Mouse (Mus musculus) kidney, adult 2 months (tissue): Measurements from ENCODE around the gene Ugt1a5. TPM values are rescaled to one million over a fixed set of nuclear protein-coding genes. Genes with fewer than 3 reads are reported as not detected.

ENCODE experiments used
- DNase-seq: peaks from one replicate; pipeline ENCODE4 v3.0.0; 2021
- H3K27ac ChIP-seq: fragments of 200-500 bp; 2 replicates; pipeline ENCODE4 v1.5.1; 2012; ENCODE audit warnings: low read depth, low read length, control low read depth, inconsistent platforms; ENCODE audit not compliant: insufficient read depth
- H3K27me3 ChIP-seq: fragments of 200-500 bp; replicated peaks from 2 replicates; pipeline ENCODE4 v1.6.1; 2012; ENCODE audit warnings: mild to moderate bottlenecking, moderate library complexity, low read length, inconsistent platforms; ENCODE audit not compliant: control insufficient read depth, insufficient read depth
- H3K36me3 ChIP-seq: fragments of 200-500 bp; 2 replicates; pipeline ENCODE4 v1.6.1; 2012; ENCODE audit warnings: mild to moderate bottlenecking, moderate library complexity, low read length, inconsistent platforms; ENCODE audit not compliant: control insufficient read depth, insufficient read depth
- H3K4me1 ChIP-seq: fragments of 200-500 bp; 2 replicates; pipeline ENCODE4 v1.6.1; 2011; ENCODE audit warnings: low read length; ENCODE audit not compliant: control insufficient read depth, insufficient read depth
- H3K4me3 ChIP-seq: fragments of 200-500 bp; 2 replicates; pipeline ENCODE4 v1.5.1; 2011; ENCODE audit warnings: mild to moderate bottlenecking, low read depth, low read length, control low read depth; ENCODE audit not compliant: insufficient read depth
- CTCF ChIP-seq: fragments of 200-500 bp; conservative IDR thresholded peaks from 2 replicates; pipeline ENCODE4 v1.5.1; 2011; ENCODE audit warnings: low read depth, mild to moderate bottlenecking, control low read depth, low read length, moderate library complexity, mixed read lengths; ENCODE audit not compliant: insufficient read depth, insufficient read length
- POLR2A ChIP-seq: fragments of 200-500 bp; IDR thresholded peaks from one replicate; pipeline ENCODE4 v1.6.1; 2011; ENCODE audit warnings: low read depth, low read length, control low read depth
- WGBS: fragments of 180-500 bp; shearing (Covaris S2); methylation state at CpG from one replicate; pipeline ENCODE4 v1.1.7; 2018; 5-methylcytosine and 5-hydroxymethylcytosine counted together
- polyA plus RNA-seq: library from polyadenylated mRNA; depleted of rRNA; stranded (reverse); fragments of >200 nt; gene quantifications from 2 replicates; pipeline ENCODE4 v1.2.3, GENCODE M21; 2012

Gene Ugt1a5
- polyA plus RNA-seq, 1 experiment: 0.59 TPM

DNA sequence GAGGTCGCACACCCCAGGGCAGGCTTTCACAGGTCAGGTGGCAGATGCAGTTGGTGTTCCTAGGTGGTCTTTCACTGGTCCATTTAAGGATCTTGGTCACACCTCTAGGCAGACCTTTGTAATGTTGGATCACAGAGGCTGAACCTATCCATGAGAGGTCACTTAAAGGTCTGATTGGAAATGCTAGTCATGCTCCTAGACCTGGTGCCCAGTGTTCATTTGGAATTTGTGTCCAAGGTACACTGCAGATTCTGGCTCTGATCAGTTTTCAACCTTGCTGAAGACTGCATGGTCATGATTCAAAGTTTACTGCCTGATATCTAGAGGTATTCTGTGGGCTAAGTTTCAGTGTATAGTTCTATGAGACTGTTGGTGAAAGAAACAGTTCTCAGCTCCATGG is 13.8 kb downstream of the Ugt1a5 start:
- no peaks in the 10 kb centered on the region for H3K27me3 ChIP-seq
- H3K27ac ChIP-seq: no peak overlapping the region
- WGBS: 92% methylated on average over 1 of the region's 1 CpGs
- H3K4me3 ChIP-seq: no peak overlapping the region
- TF ChIP-seq POLR2A (no peak), CTCF (no peak)
- no peaks in the 10 kb centered on the region for H3K4me1 ChIP-seq
- H3K36me3 ChIP-seq: no peaks in the 10 kb centered on the region
- peak; percentile 62 for DNase-seq

DNA sequence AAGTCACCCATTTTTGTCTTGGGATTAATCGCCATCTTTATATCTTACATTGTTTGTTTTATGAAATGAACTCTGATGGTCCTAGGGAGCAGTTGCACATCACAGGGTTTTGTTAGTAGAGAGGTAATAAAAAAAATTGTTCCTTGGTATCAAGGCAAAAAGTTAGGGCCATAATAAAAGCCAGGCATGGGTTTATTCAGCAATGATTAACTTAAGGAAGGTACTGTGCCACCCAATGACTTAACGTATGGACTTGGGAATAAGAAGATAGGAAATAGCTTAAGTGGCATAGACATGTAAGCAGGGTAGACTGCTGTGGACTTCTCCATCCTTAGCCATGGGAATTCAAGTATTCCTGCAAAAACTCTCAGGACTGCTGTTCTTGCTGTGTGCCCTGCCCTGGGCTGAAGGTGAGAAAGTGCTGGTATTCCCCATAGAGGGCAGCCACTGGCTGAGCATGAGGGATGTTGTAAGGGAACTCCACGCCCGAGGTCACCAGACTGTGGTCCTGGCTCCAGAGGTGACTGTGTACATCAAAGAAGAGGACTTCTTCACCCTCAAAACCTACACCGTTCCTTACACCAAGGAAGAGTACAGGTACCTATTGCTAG is 20.6 kb downstream of the Ugt1a5 start:
- no peak for TF ChIP-seq POLR2A
- no peak for TF ChIP-seq CTCF
- Histone ChIP-seq H3K4me1 (peaks cover 5% of the 10 kb centered on the region; the same call in 1 of the 2 replicates), H3K27ac (no peak overlapping the region), H3K36me3 (no peaks in the 10 kb centered on the region), H3K27me3 (no peaks in the 10 kb centered on the region), H3K4me3 (no peak overlapping the region)
- DNase-seq: no peak
- WGBS: 87% methylated on average over 5 of the region's 5 CpGs

DNA sequence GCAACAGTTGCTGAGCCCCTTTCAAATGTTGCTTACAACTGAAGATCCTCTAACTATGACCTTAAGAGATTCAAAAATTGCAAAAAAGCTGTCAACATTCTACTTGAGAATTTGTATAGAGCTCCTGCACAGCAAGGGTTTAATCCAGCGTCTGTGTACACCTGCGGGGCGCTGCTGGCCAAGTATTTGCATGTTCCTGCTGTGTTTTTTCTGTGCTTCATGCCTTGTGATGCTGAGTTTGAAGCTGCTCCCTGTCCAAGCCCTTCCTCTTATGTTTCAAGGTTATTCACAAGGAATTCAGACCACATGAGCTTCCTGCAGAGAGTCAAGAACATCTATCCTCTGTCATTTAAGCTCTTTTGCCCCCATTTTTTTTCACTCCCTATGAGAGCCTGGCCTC is 26.3 kb downstream of the Ugt1a5 start:
- DNase-seq: no peak
- Histone ChIP-seq H3K4me3 (no peak overlapping the region), H3K4me1 (peaks cover 22% of the 10 kb centered on the region), H3K36me3 (no peaks in the 10 kb centered on the region), H3K27ac (no peak overlapping the region), H3K27me3 (no peaks in the 10 kb centered on the region)
- TF ChIP-seq CTCF: no peak
- WGBS: 84% methylated on average over 3 of the region's 3 CpGs

DNA sequence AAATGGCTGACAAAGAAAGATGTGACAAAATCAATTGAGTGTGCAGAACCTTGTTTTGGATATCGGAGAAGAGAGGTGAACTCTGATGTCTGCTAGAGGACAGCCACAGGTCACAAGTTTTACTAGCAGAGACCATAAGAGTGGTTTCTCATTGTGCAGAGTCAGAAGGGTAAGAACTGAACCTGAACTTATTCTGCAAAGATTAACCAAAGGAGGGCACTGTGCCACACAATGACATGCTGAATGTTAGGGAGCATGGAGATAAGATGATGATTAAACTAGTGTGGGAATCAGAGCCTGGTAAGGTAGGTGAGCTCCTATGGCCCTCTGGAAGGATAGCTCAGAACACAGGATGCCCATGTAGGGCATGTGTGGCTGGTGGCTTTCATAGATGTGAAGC is 29.9 kb downstream of the Ugt1a5 start:
- no peak overlapping the region for H3K4me3 ChIP-seq
- WGBS: 44% methylated on average over 1 of the region's 1 CpGs
- H3K27me3 ChIP-seq: no peaks in the 10 kb centered on the region
- TF ChIP-seq POLR2A: no peak
- no peak for TF ChIP-seq CTCF
- H3K27ac ChIP-seq: no peak overlapping the region
- H3K36me3 ChIP-seq: no peaks in the 10 kb centered on the region
- H3K4me1 ChIP-seq: peaks cover 30% of the 10 kb centered on the region
- DNase-seq: peak; percentile 94

DNA sequence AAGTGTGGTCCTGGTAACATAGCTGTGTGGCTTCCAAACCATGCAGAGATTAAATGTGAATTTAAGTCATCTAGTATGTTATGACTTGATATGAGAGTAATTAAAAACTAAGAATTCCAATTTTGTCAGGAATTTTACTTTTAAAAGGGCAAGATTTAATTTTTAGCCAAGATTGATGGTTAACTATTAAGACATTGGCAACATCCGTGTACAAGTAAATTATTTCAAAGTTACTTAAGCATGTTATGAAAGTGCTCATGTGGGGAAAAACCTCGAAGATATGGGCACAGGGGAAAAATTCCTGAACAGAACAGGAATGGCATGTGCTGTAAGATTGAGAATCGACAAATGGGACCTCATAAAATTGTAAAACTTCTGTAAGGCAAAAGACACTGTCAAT is 31.6 kb downstream of the Ugt1a5 start:
- 25% methylated on average over 3 of the region's 3 CpGs for WGBS

DNA sequence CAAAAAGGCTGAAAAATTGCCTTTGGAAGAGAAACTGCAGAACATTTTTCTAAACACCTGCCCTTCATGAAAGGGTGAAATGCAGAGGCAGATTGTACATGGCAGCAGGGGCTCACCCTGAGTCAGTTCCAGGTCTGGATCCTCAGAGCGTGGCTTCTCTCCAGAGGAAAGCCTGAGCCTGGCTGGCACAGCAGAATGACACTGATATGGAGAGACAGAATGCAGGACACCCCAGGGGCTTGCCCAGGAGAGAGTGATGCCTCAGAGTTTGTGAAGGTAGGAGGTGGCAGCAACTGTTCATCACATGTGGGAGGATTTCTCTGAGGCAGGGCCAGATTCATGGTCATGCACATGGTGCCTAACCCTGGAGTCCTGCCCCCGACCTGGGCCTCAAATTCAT is 34.2 kb downstream of the Ugt1a5 start:
- no peak for DNase-seq
- H3K4me3 ChIP-seq: no peak overlapping the region
- H3K27me3 ChIP-seq: no peaks in the 10 kb centered on the region
- no peak overlapping the region for H3K27ac ChIP-seq
- TF ChIP-seq CTCF: no peak
- no peak for TF ChIP-seq POLR2A
- H3K4me1 ChIP-seq: peaks cover 23% of the 10 kb centered on the region
- 54% methylated on average over 2 of the region's 2 CpGs for WGBS
- no peaks in the 10 kb centered on the region for H3K36me3 ChIP-seq

More for the DNA sequence above, 31.6 kb downstream of the Ugt1a5 start:
- Histone ChIP-seq H3K27me3 (no peaks in the 10 kb centered on the region), H3K4me3 (no peak overlapping the region), H3K36me3 (no peaks in the 10 kb centered on the region), H3K27ac (peak overlapping the region; percentile 58; the same call in 1 of the 2 replicates), H3K4me1 (peaks cover 23% of the 10 kb centered on the region)
- peak; percentile 62 for DNase-seq
- TF ChIP-seq CTCF: no peak
- no peak for TF ChIP-seq POLR2A

DNA sequence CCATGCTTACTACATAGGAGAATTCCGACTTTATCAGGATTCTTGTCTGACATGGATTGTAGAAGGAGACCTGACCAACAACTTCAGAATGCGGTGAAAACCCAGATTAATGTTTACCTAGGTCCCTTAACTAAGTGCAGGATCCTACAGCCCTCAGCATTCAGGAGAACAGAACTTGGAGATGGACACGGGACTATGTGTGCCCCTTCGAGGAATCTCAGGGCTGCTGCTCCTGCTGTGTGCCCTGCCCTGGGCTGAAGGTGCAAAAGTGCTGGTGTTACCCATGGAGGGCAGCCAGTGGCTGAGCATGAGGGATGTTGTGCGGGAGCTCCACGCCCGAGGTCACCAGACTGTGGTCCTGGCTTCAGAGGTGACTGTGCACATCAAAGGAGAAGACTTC is 34.6 kb downstream of the Ugt1a5 start, which contains the start of gene Ugt1a2:
Gene Ugt1a2, plus strand, starts transcription at position 146 of the 400 bp plus-strand sequence.
- Histone ChIP-seq H3K36me3 (no peaks in the 10 kb centered on the region), H3K27me3 (no peaks in the 10 kb centered on the region), H3K4me1 (peaks cover 23% of the 10 kb centered on the region), H3K4me3 (no peak within 1 kb of the TSS), H3K27ac (no peak within 1 kb of the TSS)
- WGBS: 40% methylated on average over 7 of the region's 7 CpGs
- TF ChIP-seq CTCF (no peak), POLR2A (no peak)
- DNase-seq: peak; percentile 70

DNA sequence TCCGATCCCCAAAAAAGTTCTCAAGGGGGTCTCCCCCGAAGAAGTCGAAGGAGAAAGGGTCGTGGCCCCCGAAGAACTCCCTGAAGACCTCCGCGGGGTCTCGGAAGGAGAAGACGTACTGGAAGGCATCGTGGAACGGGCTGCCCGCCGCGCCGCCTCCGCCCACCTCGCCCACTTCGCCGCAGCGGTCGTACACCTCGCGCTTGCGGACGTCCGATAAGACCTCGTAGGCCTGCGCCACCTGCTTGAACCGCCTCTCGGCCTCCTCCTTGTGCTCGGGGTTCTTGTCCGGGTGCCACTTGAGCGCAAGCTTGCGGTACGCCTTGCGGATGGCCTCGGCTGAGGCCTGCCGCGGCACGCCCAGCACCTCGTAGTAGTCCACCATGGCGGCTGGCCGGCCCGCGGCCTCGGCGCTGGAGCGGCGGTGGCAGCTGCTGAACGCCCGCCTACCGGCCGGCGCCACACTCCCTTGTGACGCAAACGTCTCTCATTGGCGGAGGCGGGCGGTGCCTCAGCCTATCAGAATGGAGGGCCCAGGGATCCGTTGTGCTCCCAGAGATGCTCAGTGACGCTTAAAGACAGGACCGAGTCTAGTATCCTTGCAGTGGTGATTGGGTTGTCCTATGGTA is 39.6 kb downstream of the Ugt1a5 start, which contains the start of gene Dnajb3:
Gene Dnajb3, minus strand, starts transcription at position 489 of the 629 bp plus-strand sequence.
- 19% methylated on average over 62 of the region's 62 CpGs for WGBS
- H3K4me3 ChIP-seq: peak within 1 kb of the TSS; percentile 60
- H3K36me3 ChIP-seq: no peaks in the 10 kb centered on the region
- H3K27ac ChIP-seq: no peak within 1 kb of the TSS
- DNase-seq: peak; percentile 70
- H3K27me3 ChIP-seq: no peaks in the 10 kb centered on the region
- peaks cover 5% of the 10 kb centered on the region; the same call in 1 of the 2 replicates for H3K4me1 ChIP-seq
- no peak for TF ChIP-seq CTCF
